Mouse (Mus musculus): Measurements from ENCODE around the gene Cracr2b. TPM values are rescaled to one million over a fixed set of nuclear protein-coding genes. Genes with fewer than 3 reads are reported as not detected.
A peak's percentile ranks its signal among the peaks of the same experiment; 100 is the strongest.

Gene Cracr2b
- polyA plus RNA-seq, 1 experiment from 2014 or later = 20.2 TPM

- no peaks in the 10 kb centered on the region for H3K36me3 ChIP-seq (ENCODE audit: control insufficient read depth, insufficient read depth, low read length)
- ATAC-seq (ENCODE audit: insufficient number of reproducible peaks, insufficient read depth, low FRiP score, low read depth) = no peak
- no peak overlapping the region for H3K27ac ChIP-seq (ENCODE audit: low read length)
- H3K9ac ChIP-seq (replicated peaks; ENCODE audit: low read depth, low read length) = no peak overlapping the region
- 73% methylated on average over 9 of the region's 9 CpGs for WGBS
- H3K27me3 ChIP-seq (ENCODE audit: control insufficient read depth, insufficient read depth, low read length) = no peaks in the 10 kb centered on the region
- H3K9me3 ChIP-seq (ENCODE audit: control insufficient read depth, low read depth, low read length) = no peaks in the 10 kb centered on the region
- H3K4me1 ChIP-seq (ENCODE audit: control insufficient read depth, insufficient read depth, low read length) = no peaks in the 10 kb centered on the region
- H3K4me2 ChIP-seq (replicated peaks; ENCODE audit: low read depth, low read length) = no peak overlapping the region
- H3K4me3 ChIP-seq (ENCODE audit: low read depth, low read length) = no peak overlapping the region
Measured at GRCm38 (mm10) chr7:141420030-141420702, 40.7 kb upstream of the Cracr2b start.

- no peak overlapping the region for H3K9ac ChIP-seq (replicated peaks; ENCODE audit: low read depth, low read length)
- no peaks in the 10 kb centered on the region for H3K36me3 ChIP-seq (ENCODE audit: control insufficient read depth, insufficient read depth, low read length)
- ATAC-seq (ENCODE audit: insufficient number of reproducible peaks, insufficient read depth, low FRiP score, low read depth) = no peak
- WGBS = 69% methylated on average over 4 of the region's 4 CpGs
- H3K4me1 ChIP-seq (ENCODE audit: control insufficient read depth, insufficient read depth, low read length) = no peaks in the 10 kb centered on the region
- no peak overlapping the region for H3K4me3 ChIP-seq (ENCODE audit: low read depth, low read length)
- H3K27ac ChIP-seq (ENCODE audit: low read length) = no peak overlapping the region
- H3K9me3 ChIP-seq (ENCODE audit: control insufficient read depth, low read depth, low read length) = no peaks in the 10 kb centered on the region
- H3K4me2 ChIP-seq (replicated peaks; ENCODE audit: low read depth, low read length) = no peak overlapping the region
- no peaks in the 10 kb centered on the region for H3K27me3 ChIP-seq (ENCODE audit: control insufficient read depth, insufficient read depth, low read length)
Measured at GRCm38 (mm10) chr7:141423811-141424210, 37.1 kb upstream of the Cracr2b start.

- Histone ChIP-seq H3K9ac (replicated peaks; ENCODE audit: low read depth, low read length) (no peak overlapping the region), H3K4me2 (replicated peaks; ENCODE audit: low read depth, low read length) (no peak overlapping the region), H3K36me3 (ENCODE audit: control insufficient read depth, insufficient read depth, low read length) (peaks cover 16% of the 10 kb centered on the region), H3K4me3 (ENCODE audit: low read depth, low read length) (no peak overlapping the region), H3K9me3 (ENCODE audit: control insufficient read depth, low read depth, low read length) (no peaks in the 10 kb centered on the region), H3K27ac (ENCODE audit: low read length) (no peak overlapping the region), H3K4me1 (ENCODE audit: control insufficient read depth, insufficient read depth, low read length) (peaks cover 10% of the 10 kb centered on the region), H3K27me3 (ENCODE audit: control insufficient read depth, insufficient read depth, low read length) (no peaks in the 10 kb centered on the region)
- WGBS = 78% methylated on average over 12 of the region's 12 CpGs
- no peak for ATAC-seq (ENCODE audit: insufficient number of reproducible peaks, insufficient read depth, low FRiP score, low read depth)
Measured at GRCm38 (mm10) chr7:141426948-141427730, 33.8 kb upstream of the Cracr2b start.

- Histone ChIP-seq H3K9ac (replicated peaks; ENCODE audit: low read depth, low read length) (no peak overlapping the region), H3K9me3 (ENCODE audit: control insufficient read depth, low read depth, low read length) (no peaks in the 10 kb centered on the region), H3K4me3 (ENCODE audit: low read depth, low read length) (no peak overlapping the region), H3K27me3 (ENCODE audit: control insufficient read depth, insufficient read depth, low read length) (no peaks in the 10 kb centered on the region), H3K4me2 (replicated peaks; ENCODE audit: low read depth, low read length) (peak overlapping the region; percentile 26; the same call in 1 of the 2 replicates), H3K27ac (ENCODE audit: low read length) (no peak overlapping the region), H3K36me3 (ENCODE audit: control insufficient read depth, insufficient read depth, low read length) (peaks cover 26% of the 10 kb centered on the region), H3K4me1 (ENCODE audit: control insufficient read depth, insufficient read depth, low read length) (peaks cover 10% of the 10 kb centered on the region)
- 52% methylated on average over 5 of the region's 5 CpGs for WGBS
- no peak for ATAC-seq (ENCODE audit: insufficient number of reproducible peaks, insufficient read depth, low FRiP score, low read depth)
Measured at GRCm38 (mm10) chr7:141428701-141429100, 32.2 kb upstream of the Cracr2b start.

- H3K27ac ChIP-seq (ENCODE audit: low read length) = no peak within 1 kb of the TSS
- H3K9ac ChIP-seq (replicated peaks; ENCODE audit: low read depth, low read length) = no peak within 1 kb of the TSS
- no peaks in the 10 kb centered on the region for H3K27me3 ChIP-seq (ENCODE audit: control insufficient read depth, insufficient read depth, low read length)
- WGBS = 6% methylated on average over 19 of the region's 19 CpGs
- no peaks in the 10 kb centered on the region for H3K9me3 ChIP-seq (ENCODE audit: control insufficient read depth, low read depth, low read length)
- peaks cover 13% of the 10 kb centered on the region for H3K4me1 ChIP-seq (ENCODE audit: control insufficient read depth, insufficient read depth, low read length)
- H3K4me3 ChIP-seq (ENCODE audit: low read depth, low read length) = no peak within 1 kb of the TSS
- H3K36me3 ChIP-seq (ENCODE audit: control insufficient read depth, insufficient read depth, low read length) = peaks cover 26% of the 10 kb centered on the region
- ATAC-seq (ENCODE audit: insufficient number of reproducible peaks, insufficient read depth, low FRiP score, low read depth) = peak; percentile 50
- peak within 1 kb of the TSS; percentile 26 for H3K4me2 ChIP-seq (replicated peaks; ENCODE audit: low read depth, low read length)
Measured at GRCm38 (mm10) chr7:141429310-141429709, 31.6 kb upstream of the Cracr2b start, which contains the start of gene Cend1. Cend1 (minus strand) TSS chr7:141429491.

GRCm38 (mm10) chr7:141429840-141430584, 30.9 kb upstream of the Cracr2b start:
- Histone ChIP-seq H3K36me3 (ENCODE audit: control insufficient read depth, insufficient read depth, low read length) (peaks cover 26% of the 10 kb centered on the region), H3K9ac (replicated peaks; ENCODE audit: low read depth, low read length) (no peak overlapping the region), H3K4me1 (ENCODE audit: control insufficient read depth, insufficient read depth, low read length) (peaks cover 16% of the 10 kb centered on the region), H3K4me3 (ENCODE audit: low read depth, low read length) (no peak overlapping the region), H3K9me3 (ENCODE audit: control insufficient read depth, low read depth, low read length) (no peaks in the 10 kb centered on the region), H3K27me3 (ENCODE audit: control insufficient read depth, insufficient read depth, low read length) (no peaks in the 10 kb centered on the region), H3K27ac (ENCODE audit: low read length) (no peak overlapping the region), H3K4me2 (replicated peaks; ENCODE audit: low read depth, low read length) (peak overlapping the region; percentile 26; the same call in 1 of the 2 replicates)
- WGBS = 60% methylated on average over 9 of the region's 9 CpGs
- no peak for ATAC-seq (ENCODE audit: insufficient number of reproducible peaks, insufficient read depth, low FRiP score, low read depth)

GRCm38 (mm10) chr7:141430585-141431240, 30.2 kb upstream of the Cracr2b start:
- Histone ChIP-seq H3K27ac (ENCODE audit: low read length) (no peak overlapping the region), H3K4me2 (replicated peaks; ENCODE audit: low read depth, low read length) (no peak overlapping the region), H3K36me3 (ENCODE audit: control insufficient read depth, insufficient read depth, low read length) (peaks cover 26% of the 10 kb centered on the region), H3K4me3 (ENCODE audit: low read depth, low read length) (no peak overlapping the region), H3K4me1 (ENCODE audit: control insufficient read depth, insufficient read depth, low read length) (peaks cover 20% of the 10 kb centered on the region), H3K27me3 (ENCODE audit: control insufficient read depth, insufficient read depth, low read length) (no peaks in the 10 kb centered on the region), H3K9me3 (ENCODE audit: control insufficient read depth, low read depth, low read length) (no peaks in the 10 kb centered on the region), H3K9ac (replicated peaks; ENCODE audit: low read depth, low read length) (no peak overlapping the region)
- ATAC-seq (ENCODE audit: insufficient number of reproducible peaks, insufficient read depth, low FRiP score, low read depth) = no peak
- WGBS = 97% methylated on average over 9 of the region's 9 CpGs

Measured in stomach, embryonic 14.5 days (tissue).